Mouse (Mus musculus) right cerebral cortex, postnatal 36 days (tissue): ENCODE measurements around the gene Bmp6.

Experiments
- DNase-seq, 2 experiments: peaks; one replicate each; pipeline ENCODE4 v3.0.0; 2022; ENCODE audit warnings: low spot score in 2 of 2, mixed read lengths in 1 of 2

Bmp6 gene

DNA sequence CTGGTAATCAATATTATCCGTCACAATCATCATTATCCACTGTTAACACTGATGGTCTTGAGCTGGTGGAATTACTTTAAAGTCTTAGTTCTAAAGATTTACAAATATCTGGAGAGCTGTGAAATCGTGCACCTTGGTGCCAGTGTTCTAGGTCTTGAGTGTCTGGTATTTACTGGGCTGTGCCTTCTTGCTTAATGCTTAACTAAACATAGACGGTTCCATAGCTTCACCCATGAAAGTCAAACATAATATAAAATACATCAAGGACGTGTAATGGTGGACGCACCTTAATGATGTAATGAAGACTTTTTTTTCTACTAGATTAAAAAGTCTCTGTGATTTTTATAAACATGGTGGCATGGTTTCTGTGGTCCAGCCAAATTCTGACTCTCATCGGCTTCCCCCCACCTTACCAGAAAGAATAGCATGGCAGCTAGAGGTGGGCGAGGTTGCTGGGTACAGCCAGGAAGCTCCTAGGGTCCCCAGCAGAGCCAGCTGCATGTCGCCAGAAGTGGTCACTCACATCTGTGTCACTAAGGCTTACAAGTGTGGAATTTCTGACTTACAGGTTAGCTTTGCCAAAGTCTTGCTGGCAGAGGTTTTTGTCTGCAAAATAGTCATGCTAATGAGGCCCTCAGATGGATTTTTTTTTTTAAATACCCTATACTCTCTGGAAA lies 200.0 kb downstream of the Bmp6 start:
- DNase-seq = no peak

DNA sequence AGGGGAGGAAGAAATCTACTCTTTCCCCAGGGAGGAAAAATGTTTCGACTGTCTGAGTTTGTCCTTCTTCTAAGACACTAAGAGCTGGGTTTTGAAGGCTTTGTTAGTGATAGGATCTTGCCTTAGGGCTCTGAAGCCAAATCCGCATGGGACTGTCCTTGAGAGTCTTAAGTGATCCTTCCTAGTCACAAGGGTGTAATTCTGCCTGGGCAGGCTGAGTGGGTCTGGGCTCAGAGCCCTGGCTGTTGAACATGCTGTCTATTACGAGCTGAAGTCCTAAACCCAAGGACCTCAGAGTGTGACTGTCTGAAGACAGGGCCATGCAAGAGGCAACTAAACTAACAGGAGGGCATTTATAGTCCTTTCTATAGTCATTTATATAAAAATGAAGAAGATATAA lies 200.6 kb downstream of the Bmp6 start:
- no peak for DNase-seq

DNA sequence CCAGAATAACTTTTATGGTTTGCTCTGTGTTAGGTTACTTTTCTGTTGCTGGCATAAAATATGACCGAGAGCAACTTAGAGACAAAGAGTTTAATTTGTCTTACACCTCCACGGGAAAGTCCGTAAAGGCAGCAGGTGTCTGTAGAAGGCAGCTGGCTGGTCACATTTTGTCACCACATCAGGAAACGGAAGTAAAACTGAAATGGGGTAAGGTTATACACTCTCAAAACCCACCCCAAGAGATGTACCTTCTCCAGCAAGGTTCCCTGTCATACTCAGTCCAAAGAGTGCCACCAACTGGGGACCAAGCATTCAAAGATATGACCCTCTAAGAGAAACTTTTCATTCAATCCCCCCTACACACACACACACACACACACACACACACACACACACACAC lies 201.8 kb downstream of the Bmp6 start:
- no peak for DNase-seq

DNA sequence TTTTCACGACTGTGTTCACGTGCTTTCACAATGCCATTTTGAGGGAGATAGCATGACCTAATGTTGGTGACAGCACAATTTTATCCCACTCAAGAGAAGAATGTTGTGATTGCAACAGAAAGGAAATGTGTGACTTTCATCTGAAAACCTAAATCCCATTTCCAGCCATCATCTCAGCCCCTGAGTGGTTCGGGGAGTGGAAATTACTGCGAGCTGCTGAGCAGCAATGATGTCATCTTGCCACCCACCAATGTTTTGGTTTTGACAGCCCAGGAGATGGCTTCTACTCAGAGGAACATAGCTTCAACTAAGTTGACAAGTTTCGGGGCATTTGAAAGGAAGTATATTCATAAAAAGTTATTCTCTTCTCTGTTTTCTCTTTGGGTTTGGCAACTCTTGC lies 202.8 kb downstream of the Bmp6 start:
- DNase-seq = no peak

DNA sequence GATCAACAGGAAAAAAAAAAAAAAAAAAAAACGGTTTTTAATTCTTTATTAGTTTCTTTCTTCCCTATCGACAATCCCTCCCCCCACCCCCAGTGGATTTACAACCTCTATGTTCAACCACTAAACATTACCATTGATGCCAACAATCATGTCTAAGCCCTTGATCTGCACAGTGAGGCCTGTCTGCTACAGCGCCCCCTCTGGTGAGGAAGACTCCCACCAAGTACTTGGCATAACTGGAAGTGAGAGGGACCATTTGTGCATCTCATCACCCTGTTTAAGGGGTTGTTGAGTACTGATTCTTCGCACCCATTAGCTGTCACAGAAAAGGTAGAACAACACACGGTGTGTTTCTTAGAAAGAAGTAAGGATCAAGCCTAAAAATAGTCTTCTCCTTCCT lies 203.8 kb downstream of the Bmp6 start:
- no peak for DNase-seq
